Mouse (Mus musculus) testis, adult 2 months (tissue): Measurements from ENCODE around the gene Ddx27. TPM values are rescaled to one million over a fixed set of nuclear protein-coding genes. Genes with fewer than 3 reads are reported as not detected.
"Not testable (repeated sequence)": the region's sequence is repeated elsewhere in the genome, so short reads cannot be mapped to it uniquely, and the experiment has no call there.

Experiments used
- H3K27ac ChIP-seq: fragments of 200-500 bp; 2 replicates; pipeline ENCODE4 v1.5.1; 2012; ENCODE audit warnings: low read depth, low read length; ENCODE audit not compliant: control insufficient read depth, insufficient read depth
- H3K27me3 ChIP-seq: fragments of 200-500 bp; 2 replicates; pipeline ENCODE4 v1.6.1; 2012; ENCODE audit warnings: mild to moderate bottlenecking, low read length, moderate library complexity; ENCODE audit not compliant: control insufficient read depth, insufficient read depth
- H3K36me3 ChIP-seq: fragments of 200-500 bp; 2 replicates; pipeline ENCODE4 v1.6.1; 2012; ENCODE audit warnings: mild to moderate bottlenecking, low read length; ENCODE audit not compliant: control insufficient read depth, insufficient read depth
- H3K4me1 ChIP-seq: fragments of 200-500 bp; 2 replicates; pipeline ENCODE4 v1.6.1; 2012; ENCODE audit warnings: low read length; ENCODE audit not compliant: control insufficient read depth, insufficient read depth
- H3K4me3 ChIP-seq: fragments of 200-500 bp; 2 replicates; pipeline ENCODE4 v1.5.1; 2012; ENCODE audit warnings: low read depth, mild to moderate bottlenecking, low read length, moderate library complexity, mixed read lengths; ENCODE audit not compliant: control insufficient read depth
- CTCF ChIP-seq: fragments of 200-500 bp; IDR thresholded peaks from 2 replicates; pipeline ENCODE4 v1.5.1; 2012; ENCODE audit warnings: low read depth, mild to moderate bottlenecking, inconsistent platforms, low read length, moderate library complexity; ENCODE audit not compliant: control insufficient read depth, insufficient read depth, insufficient replicate concordance
- POLR2A ChIP-seq: fragments of 200-500 bp; IDR thresholded peaks from 2 replicates; pipeline ENCODE4 v1.6.1; 2012; ENCODE audit warnings: low read depth, mild to moderate bottlenecking, inconsistent platforms, low read length, moderate library complexity; ENCODE audit not compliant: control insufficient read depth
- polyA plus RNA-seq: library from polyadenylated mRNA; depleted of rRNA; stranded (reverse); fragments of >200 nt; gene quantifications from 2 replicates; pipeline ENCODE4 v1.2.3, GENCODE M21; 2012

Gene Ddx27
- polyA plus RNA-seq, 1 experiment: 17.5 TPM

- no peak overlapping the region for H3K27ac ChIP-seq
- TF ChIP-seq CTCF: peak; percentile 14; the same call in 1 of the 2 replicates
- TF ChIP-seq POLR2A: no peak
- no peak overlapping the region for H3K4me3 ChIP-seq
- no peaks in the 10 kb centered on the region for H3K27me3 ChIP-seq
- H3K4me1 ChIP-seq: no peaks in the 10 kb centered on the region
- H3K36me3 ChIP-seq: no peaks in the 10 kb centered on the region
Measured at GRCm38 (mm10) chr2:167004099-167004854, 10.7 kb upstream of the Ddx27 start.

- H3K36me3 ChIP-seq: no peaks in the 10 kb centered on the region
- TF ChIP-seq CTCF (no peak), POLR2A (no peak)
- no peaks in the 10 kb centered on the region for H3K27me3 ChIP-seq
- H3K27ac ChIP-seq: no peak overlapping the region
- no peaks in the 10 kb centered on the region for H3K4me1 ChIP-seq
- H3K4me3 ChIP-seq: no peak overlapping the region
Measured at GRCm38 (mm10) chr2:167006355-167006754, 8.6 kb upstream of the Ddx27 start.

GRCm38 (mm10) chr2:167007001-167007491 is 7.9 kb upstream of the Ddx27 start:
- TF ChIP-seq CTCF (no peak), POLR2A (no peak)
- Histone ChIP-seq H3K36me3 (no peaks in the 10 kb centered on the region), H3K4me3 (no peak overlapping the region), H3K4me1 (no peaks in the 10 kb centered on the region), H3K27ac (no peak overlapping the region), H3K27me3 (no peaks in the 10 kb centered on the region)

- H3K27ac ChIP-seq, H3K4me3 ChIP-seq, H3K27me3 ChIP-seq, H3K4me1 ChIP-seq, H3K36me3 ChIP-seq: not testable (repeated sequence)
Measured at GRCm38 (mm10) chr2:167007565-167007964, 7.4 kb upstream of the Ddx27 start.

- no peak overlapping the region for H3K4me3 ChIP-seq
- H3K4me1 ChIP-seq: no peaks in the 10 kb centered on the region
- no peak for TF ChIP-seq POLR2A
- no peak for TF ChIP-seq CTCF
- H3K27ac ChIP-seq: no peak overlapping the region
- H3K27me3 ChIP-seq: no peaks in the 10 kb centered on the region
- H3K36me3 ChIP-seq: no peaks in the 10 kb centered on the region
Measured at GRCm38 (mm10) chr2:167009483-167009882, 5.5 kb upstream of the Ddx27 start.

GRCm38 (mm10) chr2:167010546-167010945 is 4.4 kb upstream of the Ddx27 start:
- TF ChIP-seq CTCF (no peak), POLR2A (no peak)
- H3K4me1 ChIP-seq: no peaks in the 10 kb centered on the region
- H3K36me3 ChIP-seq: no peaks in the 10 kb centered on the region
- no peak overlapping the region for H3K27ac ChIP-seq
- no peaks in the 10 kb centered on the region for H3K27me3 ChIP-seq
- no peak overlapping the region for H3K4me3 ChIP-seq

- no peaks in the 10 kb centered on the region; the same call in 1 of the 2 replicates for H3K36me3 ChIP-seq
- no peaks in the 10 kb centered on the region for H3K27me3 ChIP-seq
- peak overlapping the region; percentile 92 for H3K4me3 ChIP-seq
- H3K27ac ChIP-seq: peak overlapping the region; percentile 4
- H3K4me1 ChIP-seq: peaks cover 6% of the 10 kb centered on the region; the same call in 1 of the 2 replicates
- TF ChIP-seq CTCF (no peak), POLR2A (no peak; the same call in 1 of the 2 replicates)
Measured at GRCm38 (mm10) chr2:167015382-167015718, 357 bp downstream of the Ddx27 start.
